Mouse (Mus musculus) midbrain, embryonic 13.5 days (tissue): ENCODE measurements around the gene Stim1. TPM values are rescaled to one million over a fixed set of nuclear protein-coding genes. Genes with fewer than 3 reads are reported as not detected.
A peak's percentile ranks its signal among the peaks of the same experiment; 100 is the strongest.
"Not testable (repeated sequence)": the region's sequence is repeated elsewhere in the genome, so short reads cannot be mapped to it uniquely, and the experiment has no call there.

ENCODE experiments used
- ATAC-seq: fragments of 200-750 bp; cut with Nextera tagmentation; 2 replicates; pipeline ENCODE4 v1.8.0; 2017; ENCODE audit warnings: mild to moderate bottlenecking, moderate TSS enrichment, moderate library complexity
- H3K27ac ChIP-seq: fragments of 300-500 bp; sonication (generic); 2 replicates; pipeline ENCODE4 v1.5.1; 2015; ENCODE audit warnings: inconsistent platforms, mild to moderate bottlenecking, moderate library complexity
- H3K27me3 ChIP-seq: fragments of 300-500 bp; sonication (generic); 2 replicates; pipeline ENCODE4 v1.6.1; 2015; ENCODE audit warnings: mild to moderate bottlenecking, inconsistent platforms
- H3K36me3 ChIP-seq: fragments of 300-500 bp; sonication (generic); 2 replicates; pipeline ENCODE4 v1.6.1; 2015; ENCODE audit warnings: mild to moderate bottlenecking, inconsistent platforms
- H3K4me1 ChIP-seq: fragments of 300-500 bp; sonication (generic); replicated peaks from 2 replicates; pipeline ENCODE4 v1.6.1; 2015; ENCODE audit warnings: inconsistent platforms
- H3K4me2 ChIP-seq: fragments of 300-500 bp; sonication (generic); replicated peaks from 2 replicates; pipeline ENCODE4 v1.6.1; 2015; ENCODE audit warnings: moderate library complexity, mild to moderate bottlenecking, inconsistent platforms
- H3K4me3 ChIP-seq: fragments of 300-500 bp; sonication (generic); replicated peaks from 2 replicates; pipeline ENCODE4 v1.5.1; 2015; ENCODE audit warnings: mild to moderate bottlenecking, inconsistent platforms
- H3K9ac ChIP-seq: fragments of 300-500 bp; sonication (generic); replicated peaks from 2 replicates; pipeline ENCODE4 v1.6.1; 2015; ENCODE audit warnings: mild to moderate bottlenecking, inconsistent platforms
- H3K9me3 ChIP-seq: fragments of 300-500 bp; sonication (generic); 2 replicates; pipeline ENCODE4 v1.6.1; 2016; ENCODE audit warnings: mild to moderate bottlenecking, inconsistent platforms
- WGBS: fragments of 180-500 bp; shearing (Covaris S2); methylation state at CpG from one replicate; pipeline ENCODE4 v1.1.7; 2015; 5-methylcytosine and 5-hydroxymethylcytosine counted together
- polyA plus RNA-seq: library from polyadenylated mRNA; unstranded; fragments of >200 nt; fragmentation: Nextera tagmentation; extraction: Ambion mirVana; gene quantifications from 2 replicates; pipeline ENCODE4 v1.2.1, GENCODE M21; 2015

Stim1 gene
- polyA plus RNA-seq, 1 experiment from 2014 or later, result 8.5 TPM

DNA sequence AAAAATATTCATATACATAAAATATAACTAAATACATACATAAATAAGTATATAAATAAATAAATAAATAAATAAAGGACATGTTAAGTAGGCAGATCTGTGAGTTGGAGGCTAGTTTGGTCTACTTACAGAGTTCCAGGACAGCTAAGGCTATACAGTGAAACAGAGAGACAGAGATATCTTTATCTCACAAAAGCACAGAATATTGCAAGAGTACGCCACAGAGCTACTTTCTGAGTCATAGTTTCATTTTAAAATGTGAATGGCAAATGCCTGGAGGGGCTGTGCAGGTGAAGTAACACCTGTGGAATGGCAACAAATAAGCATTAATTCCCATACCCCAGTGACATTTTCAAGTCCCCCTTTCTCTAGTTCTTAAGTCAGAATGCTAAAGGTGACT is 14.0 kb upstream of the Stim1 start:
- no peaks in the 10 kb centered on the region for H3K27me3 ChIP-seq
- H3K27ac ChIP-seq, result no peak overlapping the region
- no peak for ATAC-seq
- H3K4me1 ChIP-seq, result peaks cover 15% of the 10 kb centered on the region
- 90% methylated on average over 1 of the region's 1 CpGs for WGBS
- no peaks in the 10 kb centered on the region for H3K36me3 ChIP-seq
- no peaks in the 10 kb centered on the region for H3K9me3 ChIP-seq
- H3K9ac ChIP-seq, result no peak overlapping the region
- H3K4me3 ChIP-seq, result no peak overlapping the region
- H3K4me2 ChIP-seq, result no peak overlapping the region

DNA sequence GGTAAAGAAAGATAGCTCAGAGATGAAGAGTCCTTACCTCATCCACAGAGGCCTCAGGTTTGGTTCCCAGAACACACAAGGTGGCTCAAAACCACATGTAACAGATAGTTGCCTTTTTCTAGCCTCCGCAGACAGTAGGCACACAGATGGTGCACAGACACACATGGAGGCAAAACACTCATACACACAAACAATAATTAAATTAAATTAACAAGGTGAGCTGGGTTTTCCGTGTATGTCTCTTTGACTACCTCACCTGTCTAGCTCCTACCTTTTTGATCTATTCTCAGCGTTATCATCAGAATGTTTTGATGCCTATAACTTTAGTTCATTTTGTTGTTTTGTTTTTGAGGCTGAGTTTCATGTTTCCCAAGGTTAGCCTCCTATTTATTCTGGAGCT is 11.7 kb upstream of the Stim1 start, which contains the start of gene Rhog:
TSS of gene Rhog (minus strand) at position 101 of the 400 bp plus-strand sequence.
- WGBS, result 79% methylated on average over 3 of the region's 3 CpGs
- H3K4me1 ChIP-seq, result peaks cover 3% of the 10 kb centered on the region
- H3K36me3 ChIP-seq, result no peaks in the 10 kb centered on the region
- no peak for ATAC-seq
- H3K9ac ChIP-seq, result no peak within 1 kb of the TSS
- no peak within 1 kb of the TSS for H3K4me2 ChIP-seq
- H3K27ac ChIP-seq, result no peak within 1 kb of the TSS
- no peak within 1 kb of the TSS for H3K4me3 ChIP-seq
- no peaks in the 10 kb centered on the region for H3K27me3 ChIP-seq
- H3K9me3 ChIP-seq, result no peaks in the 10 kb centered on the region

DNA sequence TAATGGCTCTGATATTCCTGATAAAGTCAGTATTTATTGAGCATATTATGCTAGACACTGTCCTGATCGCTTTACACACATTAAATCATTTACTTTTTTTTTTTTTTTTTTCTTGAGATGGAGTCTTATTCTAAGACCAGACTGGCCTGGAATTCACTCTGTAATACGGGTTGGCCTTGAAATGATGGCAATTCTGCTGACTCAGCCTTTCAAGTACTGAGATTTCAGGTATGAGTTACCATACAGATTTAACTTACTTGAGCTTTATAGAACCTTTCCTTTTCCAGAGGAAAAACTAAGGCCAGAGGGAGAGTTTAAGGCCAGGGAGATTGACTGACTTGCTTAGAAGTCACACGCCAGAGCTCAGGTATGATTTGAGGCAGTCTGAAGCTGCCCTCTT is 11.0 kb upstream of the Stim1 start:
- no peaks in the 10 kb centered on the region for H3K27me3 ChIP-seq
- H3K4me2 ChIP-seq, result no peak overlapping the region
- no peaks in the 10 kb centered on the region for H3K9me3 ChIP-seq
- H3K27ac ChIP-seq, result no peak overlapping the region
- WGBS, result 85% methylated on average over 3 of the region's 3 CpGs
- H3K36me3 ChIP-seq, result no peaks in the 10 kb centered on the region
- ATAC-seq, result no peak
- H3K9ac ChIP-seq, result no peak overlapping the region
- H3K4me3 ChIP-seq, result no peak overlapping the region
- H3K4me1 ChIP-seq, result no peaks in the 10 kb centered on the region

DNA sequence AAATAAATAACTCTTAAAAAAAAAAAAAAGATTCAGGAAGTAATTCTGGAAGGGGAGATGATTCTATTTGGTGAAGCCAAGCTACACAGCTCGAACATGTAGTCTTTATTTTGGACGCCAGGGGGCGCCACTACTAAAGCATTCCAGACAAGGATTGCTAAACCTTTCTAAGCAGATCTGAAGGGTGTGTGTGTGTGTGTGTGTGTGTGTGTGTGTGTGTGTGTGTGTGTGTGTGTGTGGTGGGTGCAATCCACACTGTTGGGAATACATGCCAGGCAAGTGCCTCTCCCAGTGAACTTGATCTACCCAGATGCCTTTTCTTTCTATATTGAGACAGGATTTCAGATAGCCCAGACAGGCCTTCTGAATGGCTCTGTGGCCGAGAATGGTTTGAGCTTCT is 9.4 kb upstream of the Stim1 start:
- H3K36me3 ChIP-seq, result no peaks in the 10 kb centered on the region
- no peak overlapping the region for H3K9ac ChIP-seq
- H3K4me3 ChIP-seq, result no peak overlapping the region
- no peaks in the 10 kb centered on the region for H3K27me3 ChIP-seq
- no peaks in the 10 kb centered on the region for H3K4me1 ChIP-seq
- no peak overlapping the region for H3K4me2 ChIP-seq
- no peak overlapping the region for H3K27ac ChIP-seq
- 17% methylated on average over 4 of the region's 4 CpGs for WGBS
- H3K9me3 ChIP-seq, result no peaks in the 10 kb centered on the region
- ATAC-seq, result peak; percentile 72

DNA sequence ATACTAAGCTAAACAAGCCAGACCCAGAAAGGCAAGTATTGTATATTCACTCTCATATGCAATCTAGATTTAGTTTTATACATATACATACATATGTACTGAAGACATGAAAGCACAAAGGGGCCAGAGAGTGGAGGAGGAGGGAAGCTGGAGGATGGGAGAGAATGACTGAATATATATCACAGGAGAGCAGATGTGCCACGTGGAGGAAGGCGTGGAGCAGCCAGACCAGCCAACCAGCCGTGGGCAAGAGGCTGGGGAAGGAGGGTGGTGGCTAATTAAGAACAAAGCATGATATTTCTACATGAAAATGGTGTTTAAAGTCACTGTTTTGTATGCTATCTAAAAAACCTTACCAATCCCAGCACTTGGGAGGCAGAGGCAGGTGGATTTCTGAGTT is 8.9 kb upstream of the Stim1 start:
- H3K9me3 ChIP-seq, result no peaks in the 10 kb centered on the region
- no peak overlapping the region for H3K9ac ChIP-seq
- no peak overlapping the region for H3K4me3 ChIP-seq
- no peak overlapping the region for H3K4me2 ChIP-seq
- H3K27ac ChIP-seq, result no peak overlapping the region
- WGBS, result 70% methylated on average over 3 of the region's 3 CpGs
- H3K27me3 ChIP-seq, result no peaks in the 10 kb centered on the region
- H3K36me3 ChIP-seq, result no peaks in the 10 kb centered on the region
- no peaks in the 10 kb centered on the region for H3K4me1 ChIP-seq
- ATAC-seq, result no peak

DNA sequence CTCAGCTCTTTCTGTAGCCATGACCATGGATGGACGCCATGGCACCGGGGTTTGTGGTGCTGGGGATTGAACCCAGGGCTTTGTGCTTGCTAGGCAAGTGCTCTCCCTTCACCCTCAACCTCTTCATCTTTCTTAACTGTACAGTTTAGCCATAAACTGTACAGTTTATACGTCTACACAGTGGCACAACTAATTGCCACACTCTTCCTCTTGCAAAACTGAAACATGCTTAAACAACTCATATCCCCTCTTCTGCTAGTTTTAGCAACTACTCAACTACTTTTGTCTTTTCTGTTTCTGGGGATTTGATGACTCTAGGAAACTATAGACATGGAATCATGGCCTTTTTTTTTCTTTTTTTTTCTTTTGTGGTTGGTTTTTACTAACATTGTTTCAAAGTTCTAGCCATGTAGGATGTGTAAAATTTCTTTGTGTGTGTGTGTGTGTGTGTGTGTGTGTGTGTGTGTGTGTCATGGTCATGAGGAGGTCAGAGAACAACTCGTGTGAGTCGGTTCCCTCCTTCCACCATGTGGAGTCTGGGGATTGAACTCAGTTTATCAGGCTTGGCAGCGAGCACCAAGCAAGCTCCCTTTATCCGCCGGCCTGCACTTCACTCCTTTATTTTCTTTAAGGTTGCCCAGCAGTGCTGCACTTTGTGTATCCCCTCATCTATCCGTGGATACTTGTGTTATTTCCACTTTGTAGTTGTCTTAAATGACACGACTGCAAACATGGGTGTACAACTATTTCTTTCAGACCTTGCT is 7.7 kb upstream of the Stim1 start:
- ATAC-seq, result no peak
- Histone ChIP-seq H3K9ac (no peak overlapping the region), H3K27ac (no peak overlapping the region), H3K27me3 (no peaks in the 10 kb centered on the region), H3K4me3 (no peak overlapping the region), H3K9me3 (no peaks in the 10 kb centered on the region), H3K4me1 (no peaks in the 10 kb centered on the region), H3K36me3 (no peaks in the 10 kb centered on the region), H3K4me2 (no peak overlapping the region)
- 85% methylated on average over 10 of the region's 10 CpGs for WGBS

DNA sequence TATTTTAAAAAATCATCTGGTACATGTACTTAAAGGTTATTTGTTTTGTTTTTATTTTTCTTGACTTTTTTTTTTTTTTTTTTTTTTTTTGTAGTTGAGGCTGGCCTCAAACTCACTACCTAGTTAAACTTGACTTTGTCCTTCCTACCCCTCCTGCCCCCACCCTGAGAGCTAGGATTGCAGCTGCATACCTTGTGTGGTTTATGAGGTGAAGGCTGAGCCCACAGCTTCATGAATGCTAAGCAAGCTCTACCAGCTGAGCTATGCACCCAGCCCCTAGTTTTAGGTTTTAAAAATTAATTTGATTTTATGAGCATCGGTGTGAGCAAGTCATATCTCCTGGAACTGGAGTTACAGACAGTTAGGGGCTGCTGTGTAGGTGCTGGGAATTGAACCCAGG is 7.1 kb upstream of the Stim1 start:
- WGBS, result 84% methylated on average over 1 of the region's 1 CpGs
- Histone ChIP-seq H3K4me1 (no peaks in the 10 kb centered on the region), H3K27ac (no peak overlapping the region), H3K9me3 (no peaks in the 10 kb centered on the region), H3K4me2 (no peak overlapping the region), H3K9ac (no peak overlapping the region), H3K4me3 (no peak overlapping the region), H3K27me3 (no peaks in the 10 kb centered on the region), H3K36me3 (no peaks in the 10 kb centered on the region)
- ATAC-seq, result no peak

DNA sequence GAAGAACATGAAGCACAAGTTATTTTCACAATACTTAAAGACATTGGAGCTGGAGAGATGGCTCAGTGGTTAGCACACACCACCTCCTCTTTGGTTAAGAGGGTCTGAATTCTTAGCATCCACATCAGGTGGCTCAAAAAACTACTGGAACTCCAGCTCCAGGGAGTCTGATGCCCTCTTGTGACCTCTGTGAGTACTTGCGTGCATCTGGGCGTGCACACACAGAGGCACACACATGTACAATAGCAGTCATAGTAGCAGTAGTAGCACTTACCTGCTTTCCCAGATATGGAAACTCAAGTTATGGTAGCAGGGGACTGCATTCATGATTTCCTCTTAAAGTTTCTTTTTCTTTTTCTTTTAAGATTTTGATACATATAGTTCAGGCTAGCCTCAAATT is 4.6 kb upstream of the Stim1 start:
- peaks cover 2% of the 10 kb centered on the region for H3K4me1 ChIP-seq
- H3K36me3 ChIP-seq, result no peaks in the 10 kb centered on the region
- no peak overlapping the region for H3K4me2 ChIP-seq
- 0 out of 2 replicates have a peak, but pooled peaks cover 2% of the 10 kb centered on the region for H3K27me3 ChIP-seq
- H3K9ac ChIP-seq, result no peak overlapping the region
- ATAC-seq, result no peak
- no peak overlapping the region for H3K27ac ChIP-seq
- 91% methylated on average over 2 of the region's 2 CpGs for WGBS
- no peak overlapping the region for H3K4me3 ChIP-seq
- no peaks in the 10 kb centered on the region for H3K9me3 ChIP-seq

DNA sequence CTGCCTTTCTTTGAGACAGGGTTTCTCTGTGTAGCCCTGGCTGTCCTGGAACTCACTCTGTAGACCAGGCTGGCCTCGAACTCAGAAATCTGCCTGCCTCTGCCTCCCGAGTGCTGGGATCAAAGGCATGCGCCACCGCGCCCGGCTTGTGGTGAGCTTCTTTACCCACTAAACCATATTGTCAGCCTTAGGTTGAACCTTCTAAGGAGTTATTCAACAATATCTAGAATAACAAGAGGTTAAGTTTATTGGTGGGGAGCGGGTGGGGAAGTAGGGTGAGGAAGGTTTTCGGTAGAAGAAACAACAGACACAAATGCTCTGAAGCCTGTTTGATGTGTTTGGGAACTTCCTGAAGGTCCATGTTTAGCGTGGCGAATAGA is 1.6 kb upstream of the Stim1 start:
- H3K36me3 ChIP-seq, ATAC-seq, H3K4me3 ChIP-seq, H3K27ac ChIP-seq, H3K4me2 ChIP-seq, H3K9me3 ChIP-seq, H3K9ac ChIP-seq: not testable (repeated sequence)
- Histone ChIP-seq H3K27me3 (peaks cover 15% of the 10 kb centered on the region), H3K4me1 (peaks cover 15% of the 10 kb centered on the region)
- WGBS, result 95% methylated on average over 10 of the region's 10 CpGs

DNA sequence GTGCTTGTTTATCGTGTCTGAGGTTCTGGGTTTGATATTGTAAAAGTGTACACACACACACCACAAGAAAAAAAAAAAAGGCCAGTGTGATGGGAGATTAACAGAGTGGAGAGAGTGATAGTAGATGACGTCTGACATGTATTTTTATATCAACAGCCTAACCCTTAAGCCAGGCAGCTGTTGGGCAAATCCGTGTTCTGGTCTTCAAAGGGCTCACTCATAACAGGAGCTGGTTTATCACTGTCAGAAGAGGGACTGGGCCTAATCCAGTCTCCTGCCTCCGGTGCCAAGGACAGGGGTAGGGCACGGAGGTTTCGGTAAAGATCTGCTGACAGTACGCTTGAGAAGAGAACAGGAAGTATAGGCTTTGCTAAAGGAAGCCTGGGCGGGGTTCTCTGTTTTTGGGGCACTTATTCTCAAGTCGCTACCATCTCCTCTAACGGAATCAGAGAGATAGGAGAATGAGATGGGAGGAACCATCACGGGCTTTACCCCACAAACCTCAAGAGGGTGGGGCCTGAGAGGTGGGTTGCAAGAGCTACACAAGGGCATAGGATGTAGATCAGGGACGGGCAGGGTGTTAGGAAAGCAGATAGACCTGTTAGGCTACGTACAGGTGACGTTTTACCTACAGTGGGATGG is 1.1 kb upstream of the Stim1 start:
- H3K4me1 ChIP-seq, result peaks cover 15% of the 10 kb centered on the region
- H3K4me3 ChIP-seq, result peak overlapping the region; percentile 87
- no peak overlapping the region for H3K27ac ChIP-seq
- 51% methylated on average over 14 of the region's 14 CpGs for WGBS
- no peaks in the 10 kb centered on the region for H3K36me3 ChIP-seq
- H3K27me3 ChIP-seq, result peaks cover 15% of the 10 kb centered on the region
- ATAC-seq, result peak; percentile 55
- no peaks in the 10 kb centered on the region for H3K9me3 ChIP-seq
- H3K4me2 ChIP-seq, result no peak overlapping the region
- H3K9ac ChIP-seq, result no peak overlapping the region

DNA sequence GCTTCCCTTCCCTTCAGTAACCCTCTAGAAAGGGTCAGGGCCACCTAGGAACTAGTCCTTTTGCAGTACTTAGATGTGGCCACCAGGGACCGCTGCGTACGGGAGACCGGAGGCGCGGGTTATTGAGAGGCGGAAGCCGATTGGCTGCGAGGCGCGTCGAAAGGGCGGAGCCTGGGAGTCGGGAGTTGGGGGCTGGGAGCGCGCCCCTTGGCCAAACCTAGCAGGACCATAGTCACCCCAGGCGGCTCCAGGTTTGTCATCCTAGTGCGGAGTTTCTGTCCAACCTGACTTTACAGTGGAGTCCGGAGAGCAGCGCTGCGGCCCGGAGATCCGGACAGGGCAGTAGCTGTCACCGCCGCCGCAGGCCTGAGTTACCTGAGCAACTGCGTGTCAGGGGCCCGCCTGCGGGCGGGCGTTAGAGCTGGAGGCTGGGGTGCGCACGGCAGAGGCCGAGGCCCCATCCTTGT is 460 bp upstream of the Stim1 start:
- Histone ChIP-seq H3K4me2 (peak overlapping the region; percentile 99), H3K36me3 (no peaks in the 10 kb centered on the region), H3K4me1 (peaks cover 15% of the 10 kb centered on the region), H3K27ac (no peak overlapping the region), H3K9ac (peak overlapping the region; percentile 79), H3K9me3 (no peaks in the 10 kb centered on the region), H3K27me3 (peaks cover 15% of the 10 kb centered on the region), H3K4me3 (peak overlapping the region; percentile 87)
- WGBS, result under 1% methylated on average over 34 of the region's 34 CpGs
- ATAC-seq, result peak; percentile 92

DNA sequence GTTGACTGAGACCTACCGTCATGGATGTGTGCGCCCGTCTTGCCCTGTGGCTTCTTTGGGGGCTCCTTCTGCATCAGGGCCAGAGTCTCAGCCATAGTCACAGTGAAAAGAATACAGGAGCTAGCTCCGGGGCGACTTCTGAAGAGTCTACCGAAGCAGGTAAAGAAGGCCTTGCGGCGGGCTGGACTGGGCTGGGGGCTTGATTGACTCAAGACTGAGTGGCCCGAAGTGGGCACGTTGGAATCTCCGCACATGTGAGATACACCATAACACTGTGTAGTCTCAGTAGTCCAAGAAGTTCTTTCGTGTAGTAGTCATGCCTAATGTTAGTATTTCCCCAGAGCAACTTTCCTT is 766 bp downstream of the Stim1 start:
- peak; percentile 2; the same call in 1 of the 2 replicates for ATAC-seq
- peak overlapping the region; percentile 87 for H3K4me3 ChIP-seq
- 6% methylated on average over 12 of the region's 12 CpGs for WGBS

More for the DNA sequence above, 766 bp downstream of the Stim1 start:
- Histone ChIP-seq H3K4me1 (peaks cover 15% of the 10 kb centered on the region), H3K27me3 (peaks cover 15% of the 10 kb centered on the region), H3K9me3 (no peaks in the 10 kb centered on the region), H3K9ac (peak overlapping the region; percentile 79), H3K27ac (no peak overlapping the region), H3K4me2 (peak overlapping the region; percentile 99), H3K36me3 (no peaks in the 10 kb centered on the region)
